Mouse (Mus musculus) mammary gland, adult 2 months (tissue): ENCODE measurements around the gene Gdf7. TPM values are rescaled to one million over a fixed set of nuclear protein-coding genes. Genes with fewer than 3 reads are reported as not detected.

ENCODE experiments used
- polyA plus RNA-seq: library from polyadenylated mRNA; depleted of rRNA; stranded (reverse); fragments of >200 nt; gene quantifications from 2 replicates; pipeline ENCODE4 v1.2.3, GENCODE M21; 2012; ENCODE audit warnings: low replicate concordance; rRNA removed

Gdf7 gene
- 0.07 and 0.14 TPM in 2 replicates for polyA plus RNA-seq

DNA sequence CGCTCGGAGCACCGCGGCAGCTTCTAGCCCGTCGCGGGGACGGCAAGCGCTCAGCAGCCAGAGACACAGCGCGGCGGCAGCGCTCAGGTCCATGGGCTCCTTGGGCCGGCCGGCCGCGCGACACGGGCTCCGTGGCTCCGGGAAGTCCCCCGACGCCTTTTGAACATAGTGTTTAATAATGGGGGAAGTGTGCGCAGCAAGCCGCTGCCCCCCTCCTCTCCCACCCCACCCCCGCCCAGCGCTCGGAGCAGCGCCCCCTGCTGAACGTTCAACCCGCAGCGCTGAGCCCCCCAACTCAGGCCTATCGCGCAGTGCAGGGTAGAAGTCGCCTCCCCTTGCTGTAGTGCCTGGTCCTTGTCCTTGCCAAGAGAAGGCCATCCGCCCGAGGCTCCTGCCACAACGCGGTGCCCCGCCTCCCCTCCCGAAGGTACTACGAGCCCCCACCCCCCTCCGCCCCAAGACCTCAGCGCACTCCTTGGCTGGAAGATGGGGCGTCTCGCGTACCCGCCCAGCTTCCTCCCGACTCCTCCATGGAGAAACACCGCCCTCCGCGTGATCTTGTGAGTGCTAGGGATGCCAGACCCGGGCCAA lies at the start of gene Gdf7:
Gene Gdf7, minus strand, starts transcription at position 114 of the 591 bp plus-strand sequence.

DNA sequence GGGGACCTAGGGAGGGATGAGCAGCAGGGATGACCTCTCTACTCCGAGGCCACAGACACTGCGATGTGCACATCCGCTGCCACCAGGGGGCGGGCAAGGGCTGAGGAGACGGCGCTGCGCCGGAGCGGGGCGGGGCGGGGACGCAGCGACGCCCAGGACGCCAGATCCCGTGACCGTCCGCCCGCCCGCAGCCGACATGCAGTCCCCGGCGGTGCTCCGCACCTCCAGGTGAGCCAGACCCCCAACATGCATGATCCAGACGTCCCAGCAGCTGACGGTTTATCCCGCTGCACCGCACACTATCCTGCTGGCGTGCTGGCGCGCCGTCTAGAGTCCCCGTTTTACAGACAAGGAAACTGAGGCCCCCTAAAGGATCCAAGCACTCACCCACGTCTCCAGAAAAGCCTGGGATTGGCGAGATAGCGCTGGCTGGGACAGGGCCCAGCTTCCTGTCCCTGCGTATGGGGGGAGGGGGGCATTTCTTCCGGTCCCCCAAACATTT lies 11.6 kb upstream of the Gdf7 start, which contains the start of gene Hs1bp3:
Gene Hs1bp3, plus strand, starts transcription at position 163 of the 502 bp plus-strand sequence.

Other genes with a start within 250 kb of the Gdf7 start
- 38.2 and 71.9 TPM in 2 replicates for gene Ldah, start 93.8 kb downstream of the Gdf7 start, polyA plus RNA-seq
- gene Hs1bp3, start 11.5 kb upstream of the Gdf7 start, polyA plus RNA-seq, result 25.2 and 38.0 TPM in 2 replicates
- gene Rhob, start 198.1 kb upstream of the Gdf7 start, polyA plus RNA-seq, result 219 and 483 TPM in 2 replicates